In genomic region chr13:9547698-9548344, GRCm38 (mm10) we compare ENCODE assay signal across 10 mouse cellular contexts.
A peak's percentile ranks its signal among the peaks of the same experiment; 100 is the strongest.
DNase-seq lines count a peak whose midpoint lies in the region; ATAC-seq and TF ChIP-seq lines count a peak whose summit lies in the region.
"Had no signal": no experiment of that assay in that cellular context is flagged by ENCODE, and none has a peak within 500 bp of the region (broad histone marks: within the 10 kb centered on the region; RNA-seq: fewer than 3 reads in every experiment).

No protein-coding gene starts in this region.

- TF ChIP-seq POLR2A in kidney, adult 2 months (IDR thresholded peaks at IDR 0.05; ENCODE audit: low read depth, low read length) = no peak

- H3K36me3 ChIP-seq in kidney, adult 2 months (ENCODE audit: control insufficient read depth, insufficient read depth, low read length) = peaks cover 2% of the 10 kb centered on the region

- H3K27me3 ChIP-seq in kidney, adult 2 months (replicated peaks; ENCODE audit: control insufficient read depth, insufficient read depth, low read length) = no peaks in the 10 kb centered on the region
- H3K27me3 ChIP-seq: CH12.LX; hindbrain, embryonic 15.5 days had no signal

- ATAC-seq in granulocyte monocyte progenitor cell, adult 5-6 weeks (replicated peaks; ENCODE audit: poor library complexity, severe bottlenecking) = no peak

- TF ChIP-seq CTCF in gastrocnemius, adult 2 months (IDR thresholded peaks at IDR 0.05) = no peak
- TF ChIP-seq CTCF in kidney, adult 2 months (conservative IDR thresholded peaks at IDR 0.05; ENCODE audit: insufficient read depth, insufficient read length, low read depth, low read length) = no peak

- H3K27ac ChIP-seq in gastrocnemius, adult 2 months = no peak overlapping the region
- H3K27ac ChIP-seq in kidney, adult 2 months (ENCODE audit: insufficient read depth, low read depth, low read length) = no peak overlapping the region
- H3K27ac ChIP-seq: hindbrain, embryonic 15.5 days had no signal

- H3K4me1 ChIP-seq in kidney, adult 2 months (ENCODE audit: control insufficient read depth, insufficient read depth, low read length) = peaks cover 3% of the 10 kb centered on the region; the same call in 1 of the 2 replicates

- no peak overlapping the region for H3K4me3 ChIP-seq in gastrocnemius, adult 2 months
- no peak overlapping the region for H3K4me3 ChIP-seq in kidney, adult 2 months (ENCODE audit: insufficient read depth, low read depth, low read length)
- H3K4me3 ChIP-seq: hindbrain, embryonic 15.5 days had no signal

- DNase-seq in gastrocnemius, adult 2 months = peak; percentile 18
- no peak for DNase-seq in gastrocnemius, adult 8-10 months (ENCODE audit: low spot score in 2 of 2)
- DNase-seq in heart, adult 11 months = peak; percentile 94
- peak; percentile 76 for DNase-seq in kidney, adult 2 months
- peak; percentile 38 for DNase-seq in lung, postnatal 10 days
- no peak for DNase-seq in left cerebral cortex, adult 11 months (ENCODE audit: low spot score)
- DNase-seq in gastrocnemius, adult 18-20 months (ENCODE audit: low spot score) = no peak

- 17% methylated on average over 9 of the region's 9 CpGs for WGBS in kidney, adult 2 months

- intact Hi-C loops in gastrocnemius, adult 2 months (cut with DNase I) = no loop called here

Comparison
In these comparisons a context has a peak if more than half of its experiments do, and no peak if none do; other contexts are left out.
1. DNase-seq: peak in gastrocnemius, adult 2 months (single experiment), heart, adult 11 months (single experiment), kidney, adult 2 months (single experiment) and lung, postnatal 10 days (single experiment); none in gastrocnemius, adult 8-10 months (0 of 2), left cerebral cortex, adult 11 months (single experiment) and gastrocnemius, adult 18-20 months (single experiment).